Mouse (Mus musculus) gastrocnemius, postnatal 36 days (tissue): ENCODE measurements around the gene Fry. TPM values are rescaled to one million over a fixed set of nuclear protein-coding genes. Genes with fewer than 3 reads are reported as not detected.
"Not testable (repeated sequence)": the region's sequence is repeated elsewhere in the genome, so short reads cannot be mapped to it uniquely, and the experiment has no call there.

Experiments used
- DNase-seq, 2 experiments: peaks; one replicate each; pipeline ENCODE4 v3.0.0; 2022
- intact Hi-C: fragments of 180-260 bp; cut with DNase I; formaldehyde crosslinking; loops from one replicate; pipeline ENCODE4 v1.15.1; 2025
- total RNA-seq, 2 experiments: library from RNA; stranded (reverse); gene quantifications; 2 replicates each; pipeline ENCODE4 v1.2.3; 2021

Gene Fry
- total RNA-seq, 2 experiments from 2014 or later: 78.8 to 85.5 TPM

GRCm38 (mm10) chr5:150465218-150465617, 346.8 kb downstream of the Fry start:
- intact Hi-C loops: no loop called here
- DNase-seq: no peak

GRCm38 (mm10) chr5:150466132-150466531, 347.7 kb downstream of the Fry start:
- peak; percentile 78 to 81 for DNase-seq
- intact Hi-C loops: no loop called here

- intact Hi-C loops: no loop called here
- DNase-seq: no peak
Measured at GRCm38 (mm10) chr5:150468431-150468830, 350.0 kb downstream of the Fry start.

- no peak for DNase-seq
- intact Hi-C loops: no loop called here
Measured at GRCm38 (mm10) chr5:150477364-150477763, 358.9 kb downstream of the Fry start.

GRCm38 (mm10) chr5:150478612-150479011, 360.2 kb downstream of the Fry start:
- DNase-seq: no peak
- intact Hi-C loops: no loop called here

GRCm38 (mm10) chr5:150485198-150485597, 366.8 kb downstream of the Fry start:
- no peak for DNase-seq
- intact Hi-C loops: loop anchor here (5.0 kb wide), 1 partner anchor 33 kb away; no protein-coding TSS in a partner anchor

GRCm38 (mm10) chr5:150490285-150490684, 371.8 kb downstream of the Fry start:
- no peak for DNase-seq
- intact Hi-C loops: no loop called here

- intact Hi-C loops: no loop called here
- DNase-seq: no peak
Measured at GRCm38 (mm10) chr5:150490821-150491220, 372.4 kb downstream of the Fry start.

GRCm38 (mm10) chr5:150491573-150492173, 373.2 kb downstream of the Fry start:
- DNase-seq, intact Hi-C loops: not testable (repeated sequence)

GRCm38 (mm10) chr5:150495792-150496191, 377.3 kb downstream of the Fry start:
- peak; percentile 27 to 41 for DNase-seq
- intact Hi-C loops: no loop called here

- intact Hi-C loops: no loop called here
- DNase-seq: no peak
Measured at GRCm38 (mm10) chr5:150510451-150511225, 392.2 kb downstream of the Fry start.

GRCm38 (mm10) chr5:150513264-150513663, 394.8 kb downstream of the Fry start:
- intact Hi-C loops: no loop called here
- DNase-seq: no peak

GRCm38 (mm10) chr5:150514027-150514426, 395.6 kb downstream of the Fry start:
- DNase-seq: no peak
- intact Hi-C loops: no loop called here

- DNase-seq: no peak
- intact Hi-C loops: no loop called here
Measured at GRCm38 (mm10) chr5:150518064-150518463, 399.6 kb downstream of the Fry start, which contains the start of gene Zar1l. Zar1l (minus strand) TSS chr5:150518164.

GRCm38 (mm10) chr5:150519551-150519950, 401.1 kb downstream of the Fry start:
- intact Hi-C loops: no loop called here
- DNase-seq: no peak

GRCm38 (mm10) chr5:150521937-150522866, 403.8 kb downstream of the Fry start, which contains the start of gene Brca2:
Brca2 (plus strand) TSS chr5:150522630.
- peak; percentile 81 to 88 for DNase-seq
- intact Hi-C loops: loop anchor here (5.0 kb wide), 1 partner anchor 145 kb away; the partner anchor contains the start of gene N4bp2l2

- intact Hi-C loops: loop anchor here (5.0 kb wide), 1 partner anchor 144 kb away; the partner anchor contains the start of gene N4bp2l2
- no peak for DNase-seq
Measured at GRCm38 (mm10) chr5:150522867-150523234, 404.4 kb downstream of the Fry start.

GRCm38 (mm10) chr5:150525239-150525638, 406.8 kb downstream of the Fry start:
- no peak for DNase-seq
- intact Hi-C loops: no loop called here

GRCm38 (mm10) chr5:150541302-150541701, 422.9 kb downstream of the Fry start:
- intact Hi-C loops: no loop called here
- DNase-seq: no peak

- no peak for DNase-seq
- intact Hi-C loops: no loop called here
Measured at GRCm38 (mm10) chr5:150543184-150543583, 424.7 kb downstream of the Fry start.
